Mouse (Mus musculus) stomach, postnatal 0 days (tissue): ENCODE results near the gene Gnptab. TPM values are rescaled to one million over a fixed set of nuclear protein-coding genes. Genes with fewer than 3 reads are reported as not detected.
A peak's percentile ranks its signal among the peaks of the same experiment; 100 is the strongest.

Source experiments
- ATAC-seq: fragments of 200-750 bp; cut with Nextera tagmentation; 2 replicates; pipeline ENCODE4 v1.8.0; 2017; ENCODE audit not compliant: low FRiP score, low TSS enrichment
- DNase-seq: peaks from one replicate; pipeline ENCODE4 v3.0.0-alpha.2; 2016; ENCODE audit warnings: low spot score
- H3K27ac ChIP-seq: fragments of 300-500 bp; sonication (generic); replicated peaks from 2 replicates; pipeline ENCODE4 v1.5.1; 2014; ENCODE audit warnings: mild to moderate bottlenecking, control low read depth
- H3K27me3 ChIP-seq: fragments of 300-500 bp; sonication (generic); 2 replicates; pipeline ENCODE4 v1.6.1; 2014; ENCODE audit warnings: low read length; ENCODE audit not compliant: control insufficient read depth, insufficient read depth
- H3K36me3 ChIP-seq: fragments of 300-500 bp; sonication (generic); 2 replicates; pipeline ENCODE4 v1.6.1; 2014; ENCODE audit warnings: low read length, mixed read lengths; ENCODE audit not compliant: control insufficient read depth, insufficient read depth
- H3K4me1 ChIP-seq: fragments of 300-500 bp; sonication (generic); replicated peaks from 2 replicates; pipeline ENCODE4 v1.6.1; 2014; ENCODE audit warnings: antibody characterized with exemption; ENCODE audit not compliant: control insufficient read depth, insufficient read depth
- H3K4me2 ChIP-seq: fragments of 300-500 bp; sonication (generic); replicated peaks from 2 replicates; pipeline ENCODE4 v1.6.1; 2014; ENCODE audit warnings: low read depth, mild to moderate bottlenecking, control low read depth, moderate library complexity
- H3K4me3 ChIP-seq: fragments of 300-500 bp; sonication (generic); 2 replicates; pipeline ENCODE4 v1.5.1; 2014; ENCODE audit warnings: low read depth, low read length, control low read depth
- H3K9ac ChIP-seq: fragments of 300-500 bp; sonication (generic); 2 replicates; pipeline ENCODE4 v1.6.1; 2014; ENCODE audit warnings: mild to moderate bottlenecking, low read length, control low read depth, mixed read lengths
- H3K9me3 ChIP-seq: fragments of 300-500 bp; sonication (generic); 2 replicates; pipeline ENCODE4 v1.6.1; 2016; ENCODE audit warnings: low read length; ENCODE audit not compliant: control insufficient read depth
- CTCF ChIP-seq: IDR thresholded peaks from 2 replicates; pipeline ENCODE4 v1.5.1; 2016; ENCODE audit warnings: antibody characterized with exemption, low read depth, mild to moderate bottlenecking, moderate library complexity
- EP300 ChIP-seq: optimal IDR thresholded peaks from 2 replicates; pipeline ENCODE3; 2016; ENCODE audit warnings: antibody characterized with exemption
- WGBS: fragments of 180-500 bp; shearing (Covaris S2); extraction: QIAGEN DNeasy Blood & Tissue Kit; methylation state at CpG from one replicate; pipeline ENCODE4 v1.1.7; 2014; 5-methylcytosine and 5-hydroxymethylcytosine counted together
- polyA plus RNA-seq: library from polyadenylated mRNA; unstranded; fragments of >200 nt; fragmentation: Nextera tagmentation; extraction: Ambion mirVana; gene quantifications from 2 replicates; pipeline ENCODE4 v1.2.1, GENCODE M21; 2015

The Gnptab gene
- polyA plus RNA-seq, 1 experiment from 2014 or later, result 4.4 TPM

DNA sequence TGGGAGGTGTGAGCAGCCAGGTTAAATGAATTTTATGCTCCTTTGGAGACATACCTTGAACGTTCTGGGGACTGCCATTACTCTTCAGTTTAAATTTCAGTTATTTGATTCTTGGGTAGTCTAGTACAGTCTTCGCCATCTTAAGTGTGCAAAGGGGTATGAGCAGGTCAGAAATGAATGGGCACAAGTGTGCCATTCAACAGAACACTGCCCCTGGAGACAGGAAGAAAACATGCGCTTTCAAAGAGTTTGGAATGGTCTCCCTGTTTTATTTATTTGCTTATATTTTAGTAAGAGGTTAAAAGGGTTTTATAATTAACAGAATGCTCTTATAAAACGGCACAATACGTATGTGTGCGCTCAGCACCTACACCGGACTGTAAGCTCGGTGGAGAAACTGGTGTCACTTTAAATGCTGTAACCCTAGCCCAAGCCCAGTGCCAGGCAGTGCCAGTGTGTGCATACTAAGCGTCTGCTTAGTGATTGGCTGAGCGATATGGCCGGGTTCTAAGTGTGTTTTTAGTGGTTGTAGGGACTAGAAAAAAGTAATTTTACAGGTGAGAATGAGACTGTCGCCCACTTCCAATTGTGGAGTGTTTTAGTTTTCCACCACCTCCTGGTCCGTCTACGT lies 1.6 kb downstream of the Gnptab start:
- 53% methylated on average over 14 of the region's 14 CpGs for WGBS
- H3K4me1 ChIP-seq, result peaks cover 3% of the 10 kb centered on the region; the same call in 1 of the 2 replicates

DNA sequence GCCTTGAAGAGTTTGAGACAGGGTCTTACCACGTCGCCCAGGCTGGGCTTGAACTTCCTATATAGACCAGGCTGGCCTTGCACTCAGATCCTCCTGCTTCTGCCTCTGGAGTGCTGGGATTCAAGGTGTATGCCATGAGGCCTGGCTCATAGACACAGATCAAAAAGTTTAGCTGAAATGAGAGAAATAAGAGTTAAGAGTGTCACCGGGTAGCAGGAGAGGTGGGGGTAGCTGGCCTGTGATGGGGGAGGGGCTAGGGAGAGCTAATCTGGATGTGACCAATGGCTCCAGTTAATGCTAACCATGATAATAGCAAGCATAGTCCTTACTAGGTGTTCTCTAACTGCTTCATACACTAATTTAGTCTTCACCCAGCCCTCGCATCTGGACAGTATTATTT lies 2.4 kb downstream of the Gnptab start:
- no peaks in the 10 kb centered on the region for H3K27me3 ChIP-seq
- H3K9me3 ChIP-seq, result no peaks in the 10 kb centered on the region
- H3K9ac ChIP-seq, result no peak overlapping the region
- no peak overlapping the region for H3K4me3 ChIP-seq
- no peak overlapping the region for H3K4me2 ChIP-seq
- WGBS, result 84% methylated on average over 4 of the region's 4 CpGs
- no peak for ATAC-seq
- peaks cover 3% of the 10 kb centered on the region; the same call in 1 of the 2 replicates for H3K4me1 ChIP-seq
- no peak for DNase-seq
- no peaks in the 10 kb centered on the region for H3K36me3 ChIP-seq
- TF ChIP-seq EP300, result no peak
- TF ChIP-seq CTCF, result no peak
- H3K27ac ChIP-seq, result no peak overlapping the region

More for the DNA sequence above, 1.6 kb downstream of the Gnptab start:
- Histone ChIP-seq H3K9ac (no peak overlapping the region), H3K4me3 (peak overlapping the region; percentile 75; the same call in 1 of the 2 replicates), H3K4me2 (peak overlapping the region; percentile 92), H3K27me3 (no peaks in the 10 kb centered on the region), H3K9me3 (no peaks in the 10 kb centered on the region), H3K27ac (no peak overlapping the region), H3K36me3 (no peaks in the 10 kb centered on the region)
- no peak for TF ChIP-seq CTCF
- no peak for TF ChIP-seq EP300
- DNase-seq (peak; percentile 34), ATAC-seq (no peak)

GRCm38 (mm10) chr10:88382009-88382408 lies 3.1 kb downstream of the Gnptab start:
- H3K27ac ChIP-seq, result no peak overlapping the region
- no peaks in the 10 kb centered on the region for H3K36me3 ChIP-seq
- peaks cover 3% of the 10 kb centered on the region; the same call in 1 of the 2 replicates for H3K4me1 ChIP-seq
- ATAC-seq (no peak), DNase-seq (no peak)
- no peak overlapping the region for H3K4me3 ChIP-seq
- no peak overlapping the region for H3K9ac ChIP-seq
- no peaks in the 10 kb centered on the region for H3K9me3 ChIP-seq
- WGBS, result 52% methylated on average over 6 of the region's 6 CpGs
- no peak for TF ChIP-seq CTCF
- no peak overlapping the region for H3K4me2 ChIP-seq
- H3K27me3 ChIP-seq, result no peaks in the 10 kb centered on the region

DNA sequence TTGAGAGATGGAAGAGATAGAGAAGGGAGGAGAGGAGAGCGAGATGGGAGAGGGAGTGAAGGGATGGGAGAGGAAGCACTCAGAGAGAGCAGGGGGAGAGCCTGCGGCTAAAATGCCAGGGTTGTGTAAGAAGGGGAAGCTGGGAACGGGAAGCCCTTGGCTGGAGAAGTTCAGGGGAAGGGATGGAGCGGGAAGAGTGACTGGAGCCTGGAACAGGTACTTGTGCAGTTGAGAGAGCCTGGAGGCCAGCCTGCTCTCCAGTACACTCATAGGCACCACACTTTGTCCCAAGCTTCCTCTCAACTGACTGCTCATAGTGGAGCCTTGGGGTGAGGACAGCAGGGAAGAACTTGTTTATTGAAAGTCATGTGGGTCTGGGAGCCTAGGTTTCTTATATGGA lies 4.5 kb downstream of the Gnptab start:
- Histone ChIP-seq H3K4me1 (peaks cover 3% of the 10 kb centered on the region; the same call in 1 of the 2 replicates), H3K9me3 (no peaks in the 10 kb centered on the region), H3K4me3 (no peak overlapping the region), H3K36me3 (no peaks in the 10 kb centered on the region), H3K4me2 (no peak overlapping the region), H3K27ac (no peak overlapping the region), H3K9ac (no peak overlapping the region), H3K27me3 (no peaks in the 10 kb centered on the region)
- 76% methylated on average over 4 of the region's 4 CpGs for WGBS
- DNase-seq (no peak), ATAC-seq (no peak)
- no peak for TF ChIP-seq EP300
- TF ChIP-seq CTCF, result no peak

DNA sequence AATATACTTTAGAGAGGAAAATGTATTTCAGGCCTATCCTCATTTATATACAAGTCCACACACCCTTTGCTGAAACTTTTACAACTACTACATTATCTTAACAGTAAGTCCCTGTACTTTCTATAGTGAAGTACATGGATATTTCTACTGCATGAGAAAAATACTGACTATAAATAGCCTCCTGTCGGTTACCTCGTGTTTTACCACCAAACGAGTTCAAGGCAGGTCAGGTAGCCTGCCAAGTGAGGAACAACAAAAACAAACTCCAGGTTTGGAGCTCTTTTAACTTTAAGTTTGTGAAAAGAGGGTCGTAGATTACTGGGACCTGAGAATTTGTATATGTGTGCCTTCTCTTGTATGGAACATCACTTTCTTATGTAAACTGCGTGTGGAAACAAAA lies 5.1 kb downstream of the Gnptab start:
- DNase-seq (no peak), ATAC-seq (no peak)
- Histone ChIP-seq H3K4me1 (peaks cover 3% of the 10 kb centered on the region; the same call in 1 of the 2 replicates), H3K4me3 (no peak overlapping the region), H3K36me3 (no peaks in the 10 kb centered on the region), H3K9ac (no peak overlapping the region), H3K9me3 (no peaks in the 10 kb centered on the region), H3K4me2 (no peak overlapping the region), H3K27me3 (no peaks in the 10 kb centered on the region), H3K27ac (no peak overlapping the region)
- WGBS, result 46% methylated on average over 5 of the region's 5 CpGs
- TF ChIP-seq CTCF (no peak), EP300 (no peak)

GRCm38 (mm10) chr10:88385290-88385689 lies 6.4 kb downstream of the Gnptab start:
- ATAC-seq (no peak), DNase-seq (no peak)
- Histone ChIP-seq H3K4me3 (no peak overlapping the region), H3K36me3 (no peaks in the 10 kb centered on the region), H3K9ac (no peak overlapping the region), H3K4me2 (no peak overlapping the region), H3K27me3 (no peaks in the 10 kb centered on the region), H3K4me1 (no peaks in the 10 kb centered on the region), H3K9me3 (no peaks in the 10 kb centered on the region), H3K27ac (no peak overlapping the region)
- 88% methylated on average over 11 of the region's 11 CpGs for WGBS
- no peak for TF ChIP-seq EP300
- no peak for TF ChIP-seq CTCF
